Comparison of ENCODE assay signal across 8 mouse cellular contexts in genomic region chr16:18677746-18678679, GRCm38 (mm10). TPM values are rescaled to one million over a fixed set of nuclear protein-coding genes. Genes with fewer than 3 reads are reported as not detected.
A peak's percentile ranks its signal among the peaks of the same experiment; 100 is the strongest.
DNase-seq lines count a peak whose midpoint lies in the region; ATAC-seq and TF ChIP-seq lines count a peak whose summit lies in the region.

No protein-coding gene starts in this region.

- H3K27me3 ChIP-seq in C2C12 (ENCODE audit: control insufficient read depth, insufficient read depth, insufficient read length) (no peaks in the 10 kb centered on the region), MEL (ENCODE audit: control insufficient read depth in 1 of 2, insufficient read depth in 2 of 2, low read length in 2 of 2) (peaks cover 0 to 3% of the 10 kb centered on the region in 2 experiments; a peak in 2 of 4 replicates)
- H3K27me3 ChIP-seq in hindbrain, embryonic 12.5 days, result no peaks in the 10 kb centered on the region

- H3K4me3 ChIP-seq in C2C12 (ENCODE audit: insufficient read depth, poor library complexity, severe bottlenecking) (no peak overlapping the region), MEL (ENCODE audit: control insufficient read depth in 1 of 2, insufficient read depth in 1 of 2, low read depth in 2 of 2, low read length in 2 of 2) (no peak overlapping the region)
- H3K4me3 ChIP-seq in hindbrain, embryonic 12.5 days, result no peak overlapping the region

- no peak overlapping the region for H3K9ac ChIP-seq in MEL (ENCODE audit: control insufficient read depth, low read depth, low read length, poor library complexity, severe bottlenecking)
- H3K9ac ChIP-seq in hindbrain, embryonic 12.5 days, result no peak overlapping the region

- no peaks in the 10 kb centered on the region for H3K9me3 ChIP-seq in MEL (replicated peaks; ENCODE audit: insufficient read depth, low read length)
- no peaks in the 10 kb centered on the region for H3K9me3 ChIP-seq in hindbrain, embryonic 12.5 days (replicated peaks)

- WGBS in hindbrain, embryonic 12.5 days, result 37% methylated on average over 17 of the region's 17 CpGs

- no peak overlapping the region for H3K4me2 ChIP-seq in hindbrain, embryonic 12.5 days (replicated peaks)

- peak; percentile 65 for TF ChIP-seq CTCF in C2C12 (IDR thresholded peaks at IDR 0.05; ENCODE audit: control insufficient read depth, insufficient read depth, insufficient read length)
- peak; percentile 88 to 92 (median 91) for TF ChIP-seq CTCF in MEL (IDR thresholded peaks at IDR 0.05 in 2 of 3, conservative IDR thresholded peaks at IDR 0.05 in 1 of 3; ENCODE audit: control insufficient read depth in 1 of 3, insufficient read depth in 1 of 3, low read depth in 2 of 3, low read length in 3 of 3, poor library complexity in 1 of 3, severe bottlenecking in 1 of 3)

- no peaks in the 10 kb centered on the region for H3K79me3 ChIP-seq in C2C12 (ENCODE audit: low read depth)

- no peaks in the 10 kb centered on the region for H3K79me2 ChIP-seq in C2C12 (ENCODE audit: control insufficient read depth, insufficient read depth)
- H3K79me2 ChIP-seq in MEL (ENCODE audit: control insufficient read depth, insufficient read depth, low read length, poor library complexity), result no peaks in the 10 kb centered on the region

- DNase-seq in MEL (ENCODE audit: low read depth, low spot score), result peak; percentile 79
- DNase-seq in cerebellum, adult 8-10 months, result peak; percentile 50
- peak; percentile 84 for DNase-seq in gastrocnemius, postnatal 10 days
- peak; percentile 74 for DNase-seq in layer of hippocampus, adult 11-12 months (ENCODE audit: low spot score)
- peak; percentile 81 for DNase-seq in lung, postnatal 14 days
- DNase-seq in skeletal muscle tissue, adult 2 months (ENCODE audit: low read depth, low spot score), result peak; percentile 43

- no peak for ATAC-seq in hindbrain, embryonic 12.5 days (ENCODE audit: low FRiP score)

- TF ChIP-seq POLR2A in MEL (IDR thresholded peaks at IDR 0.05; ENCODE audit: control insufficient read depth in 1 of 2, insufficient read depth in 1 of 2, low read depth in 1 of 2, low read length in 2 of 2, poor library complexity in 1 of 2), result no peak

- H3K36me3 ChIP-seq in C2C12 (ENCODE audit: control insufficient read depth, insufficient read depth), result no peaks in the 10 kb centered on the region
- no peaks in the 10 kb centered on the region for H3K36me3 ChIP-seq in MEL (ENCODE audit: control insufficient read depth in 1 of 2, insufficient read depth in 2 of 2, low read length in 2 of 2)
- H3K36me3 ChIP-seq in hindbrain, embryonic 12.5 days, result no peaks in the 10 kb centered on the region

- no peak overlapping the region for H3ac ChIP-seq in C2C12 (ENCODE audit: control insufficient read depth, insufficient read length, low read depth)

- no peak overlapping the region for H3K27ac ChIP-seq in MEL (ENCODE audit: control insufficient read depth, low read depth, low read length)
- no peak overlapping the region for H3K27ac ChIP-seq in hindbrain, embryonic 12.5 days

- TF ChIP-seq RAD21 in MEL (IDR thresholded peaks at IDR 0.05; ENCODE audit: low read depth, low read length), result peak; percentile 78

- no peak for TF ChIP-seq EP300 in MEL (IDR thresholded peaks at IDR 0.05; ENCODE audit: low read depth in 1 of 2, low read length in 2 of 2)

- 0 out of 4 replicates have a peak, but pooled peaks cover 0 to 2% of the 10 kb centered on the region in 2 experiments for H3K4me1 ChIP-seq in MEL (ENCODE audit: control insufficient read depth in 1 of 2, insufficient read depth in 2 of 2, low read length in 2 of 2)
- no peaks in the 10 kb centered on the region for H3K4me1 ChIP-seq in hindbrain, embryonic 12.5 days

TF ChIP-seq in C2C12, 6 proteins besides CTCF, POLR2A, EP300 and RAD21:
- TF ChIP-seq USF1 (IDR thresholded peaks at IDR 0.05; ENCODE audit: low read depth) (no peak), MYOD1 (IDR thresholded peaks at IDR 0.05; ENCODE audit: control insufficient read depth, insufficient read length, low read depth) (no peak), FOSL1 (IDR thresholded peaks at IDR 0.05; ENCODE audit: insufficient read depth, low read length, poor library complexity, severe bottlenecking) (no peak), MAX (IDR thresholded peaks at IDR 0.05) (no peak), CEBPB (IDR thresholded peaks at IDR 0.05; ENCODE audit: low read depth) (no peak), MYOG (IDR thresholded peaks at IDR 0.05; ENCODE audit: control insufficient read depth, extremely low read depth, insufficient read length) (no peak)
TF ChIP-seq in C2C12: peak in this region for 0.

TF ChIP-seq in MEL, 35 proteins besides CTCF, POLR2A, EP300 and RAD21:
- TF ChIP-seq ZKSCAN1 (IDR thresholded peaks at IDR 0.05; ENCODE audit: low read depth, low read length) (no peak), SMC3 (IDR thresholded peaks at IDR 0.05; ENCODE audit: low read depth, low read length) (peak; percentile 95), ZC3H11A (IDR thresholded peaks at IDR 0.05; ENCODE audit: low read depth, low read length) (peak; percentile 84)

RNA-seq across cellular contexts. Expression of gene Sept5, which starts 48.3 kb away (rescaled TPM):
- polyA plus RNA-seq in C2C12 (2012; fragmentation: generic; extraction: Trizol) (74.2 TPM), MEL (2012; ENCODE audit: insufficient read depth in 1 of 2, insufficient read length in 2 of 2, low read depth in 1 of 2, low replicate concordance in 2 of 2, missing spikeins in 1 of 2) (10 to 100 TPM in 1 of 2 experiments, not detected in 1; 29.3 TPM)
- 7.4 and 8.3 TPM in 2 replicates for total RNA-seq in MEL (2012; rRNA removed)
- 10 to 100 TPM in 1 of 2 experiments, 1 to 10 TPM in 1; 7.9 to 15.7 TPM for total RNA-seq in gastrocnemius, postnatal 10 days (2021)
- 98.7 and 105 TPM in 2 replicates for polyA plus RNA-seq in hindbrain, embryonic 12.5 days (2016; fragmentation: Nextera tagmentation; extraction: Ambion mirVana)

RNA-seq across cellular contexts. Expression of gene Gm49601, which starts 51.8 kb away (rescaled TPM):
- 5.3 TPM for polyA plus RNA-seq in C2C12 (2012; fragmentation: generic; extraction: Trizol)
- 1.5 and 1.6 TPM in 2 replicates for total RNA-seq in MEL (2012; rRNA removed)
- 1 to 10 TPM in 1 of 2 experiments, not detected in 1; 4.6 TPM for polyA plus RNA-seq in MEL (2012; ENCODE audit: insufficient read depth in 1 of 2, insufficient read length in 2 of 2, low read depth in 1 of 2, low replicate concordance in 2 of 2, missing spikeins in 1 of 2)
- 1 to 10 TPM; 1.6 to 3.6 TPM for total RNA-seq in gastrocnemius, postnatal 10 days (2021)
- 12.6 and 13.5 TPM in 2 replicates for polyA plus RNA-seq in hindbrain, embryonic 12.5 days (2016; fragmentation: Nextera tagmentation; extraction: Ambion mirVana)

RNA-seq across cellular contexts. Expression of gene Gp1bb, which starts 55.8 kb away (rescaled TPM):
- polyA plus RNA-seq in C2C12 (2012; fragmentation: generic; extraction: Trizol) (6.4 TPM), MEL (2012; ENCODE audit: insufficient read depth in 1 of 2, insufficient read length in 2 of 2, low read depth in 1 of 2, low replicate concordance in 2 of 2, missing spikeins in 1 of 2) (under 1 TPM in 1 of 2 experiments, not detected in 1; 0.14 TPM)
- total RNA-seq in MEL (2012; rRNA removed), result 0.35 and 0.42 TPM in 2 replicates
- total RNA-seq in gastrocnemius, postnatal 10 days (2021), result not detected
- polyA plus RNA-seq in hindbrain, embryonic 12.5 days (2016; fragmentation: Nextera tagmentation; extraction: Ambion mirVana), result 10.1 and 11.1 TPM in 2 replicates
